In the genomic region with DNA sequence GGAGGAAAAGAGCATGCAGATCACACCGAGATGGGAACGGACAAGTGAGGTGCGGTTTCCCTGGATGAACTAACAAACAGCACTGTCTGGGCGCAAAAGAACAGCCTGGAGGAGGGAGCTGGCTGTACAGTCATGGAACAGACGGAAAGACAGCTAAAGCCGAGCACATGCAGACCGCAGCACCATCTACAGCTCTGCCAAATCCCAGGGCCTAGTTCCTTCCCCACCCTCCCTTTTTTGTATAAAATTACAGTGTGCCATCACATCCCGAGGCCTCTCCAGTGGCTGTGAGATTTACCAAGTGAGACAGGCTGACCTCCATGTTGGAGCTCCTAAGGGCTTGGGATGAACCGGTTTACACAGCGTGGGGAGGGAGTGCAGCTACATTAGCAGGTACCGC, we compare ENCODE assay signal across 22 mouse cellular contexts.
A peak's percentile ranks its signal among the peaks of the same experiment; 100 is the strongest.
DNase-seq lines count a peak whose midpoint lies in the region; ATAC-seq and TF ChIP-seq lines count a peak whose summit lies in the region.
"Had no signal": no experiment of that assay in that cellular context is flagged by ENCODE, and none has a peak within 500 bp of the region (broad histone marks: within the 10 kb centered on the region; RNA-seq: fewer than 3 reads in every experiment).

No protein-coding gene starts in this region.

- no peak for DNase-seq in forebrain, postnatal 0 days
- DNase-seq in forebrain, embryonic 11.5 days (ENCODE audit: low spot score) = no peak
- no peak for DNase-seq in lung, adult 2 months
- DNase-seq in cerebellum, adult 11 months = no peak
- DNase-seq in gastrocnemius, postnatal 10 days = no peak
- DNase-seq: adrenal gland, postnatal 36 days; cerebellum, adult 2 months; heart, postnatal 10 days; kidney, adult 8-10 months; kidney, postnatal 14 days; liver; right cerebral cortex, adult 18-20 months; thymus, adult 18-20 months had no signal

- H3K27me3 ChIP-seq in forebrain, postnatal 0 days (ENCODE audit: insufficient read depth, low read length) = no peaks in the 10 kb centered on the region
- no peaks in the 10 kb centered on the region for H3K27me3 ChIP-seq in forebrain, embryonic 11.5 days (ENCODE audit: control insufficient read depth, insufficient read depth, low read length)
- no peaks in the 10 kb centered on the region for H3K27me3 ChIP-seq in lung, embryonic 16.5 days (ENCODE audit: control insufficient read depth, insufficient read depth, low read depth, low read length)
- no peaks in the 10 kb centered on the region for H3K27me3 ChIP-seq in stomach, embryonic 15.5 days (replicated peaks)
- H3K27me3 ChIP-seq: CH12.LX; forebrain, embryonic 12.5 days had no signal

- 75% methylated on average over 11 of the region's 11 CpGs for whole genome bisulfite sequencing in forebrain, postnatal 0 days
- 86% methylated on average over 11 of the region's 11 CpGs for WGBS in forebrain, embryonic 11.5 days
- WGBS in lung, embryonic 16.5 days = 65% methylated on average over 11 of the region's 11 CpGs
- 82% methylated on average over 11 of the region's 11 CpGs for WGBS in lung, adult 2 months
- WGBS in stomach, embryonic 15.5 days = 66% methylated on average over 11 of the region's 11 CpGs

- TF ChIP-seq CTCF in forebrain, postnatal 0 days (IDR thresholded peaks at IDR 0.05; ENCODE audit: low read depth) = no peak
- no peak for TF ChIP-seq CTCF in lung, adult 2 months (IDR thresholded peaks at IDR 0.05; ENCODE audit: insufficient read depth, low read length)
- TF ChIP-seq CTCF in embryonic fibroblast, embryonic 13.5 days (IDR thresholded peaks at IDR 0.05; ENCODE audit: borderline replicate concordance, insufficient read depth, low read length) = no peak

- TF ChIP-seq POLR2A in lung, adult 2 months (IDR thresholded peaks at IDR 0.05; ENCODE audit: borderline replicate concordance, extremely low read depth, low read depth, low read length) = no peak
- no peak for TF ChIP-seq POLR2A in embryonic fibroblast, embryonic 13.5 days (IDR thresholded peaks at IDR 0.05; ENCODE audit: low read depth, low read length)

- no peak overlapping the region for H3K9ac ChIP-seq in forebrain, postnatal 0 days
- H3K9ac ChIP-seq in forebrain, embryonic 11.5 days (ENCODE audit: low read length) = no peak overlapping the region
- H3K9ac ChIP-seq in lung, embryonic 16.5 days (ENCODE audit: low read length) = no peak overlapping the region
- no peak overlapping the region for H3K9ac ChIP-seq in stomach, embryonic 15.5 days
- H3K9ac ChIP-seq: forebrain, embryonic 12.5 days had no signal

- H3K4me1 ChIP-seq in forebrain, postnatal 0 days (ENCODE audit: insufficient read depth) = no peaks in the 10 kb centered on the region
- H3K4me1 ChIP-seq in forebrain, embryonic 11.5 days (replicated peaks; ENCODE audit: control insufficient read depth, insufficient read depth, low read length) = no peaks in the 10 kb centered on the region
- H3K4me1 ChIP-seq in lung, embryonic 16.5 days (replicated peaks; ENCODE audit: control insufficient read depth, insufficient read depth, low read length) = peaks cover 29% of the 10 kb centered on the region
- H3K4me1 ChIP-seq in lung, adult 2 months (ENCODE audit: control insufficient read depth, insufficient read depth, low read length) = peaks cover 6% of the 10 kb centered on the region
- 0 out of 2 replicates have a peak, but pooled peaks cover 3% of the 10 kb centered on the region for H3K4me1 ChIP-seq in embryonic fibroblast, embryonic 13.5 days (ENCODE audit: control insufficient read depth, insufficient read depth, low read length)
- H3K4me1 ChIP-seq in stomach, embryonic 15.5 days = 0 out of 2 replicates have a peak, but pooled peaks cover 13% of the 10 kb centered on the region
- H3K4me1 ChIP-seq: forebrain, embryonic 12.5 days had no signal

- ATAC-seq in forebrain, postnatal 0 days = peak; percentile 12; the same call in 1 of the 2 replicates
- ATAC-seq in forebrain, embryonic 11.5 days (replicated peaks; ENCODE audit: low FRiP score) = no peak
- no peak for ATAC-seq in lung, embryonic 16.5 days (ENCODE audit: low read depth)
- ATAC-seq in stomach, embryonic 15.5 days (ENCODE audit: insufficient read depth, low FRiP score, low read depth) = no peak
- ATAC-seq: inflammation-experienced regulatory T-cells, adult 6 months had no signal

- no peak overlapping the region for H3K4me2 ChIP-seq in forebrain, postnatal 0 days (ENCODE audit: low read depth)
- H3K4me2 ChIP-seq in forebrain, embryonic 11.5 days (ENCODE audit: low read depth, low read length, severe bottlenecking) = no peak overlapping the region
- no peak overlapping the region for H3K4me2 ChIP-seq in lung, embryonic 16.5 days (ENCODE audit: low read depth, low read length)
- no peak overlapping the region for H3K4me2 ChIP-seq in stomach, embryonic 15.5 days
- H3K4me2 ChIP-seq: forebrain, embryonic 12.5 days; midbrain, embryonic 11.5 days had no signal

- no peaks in the 10 kb centered on the region for H3K9me3 ChIP-seq in forebrain, postnatal 0 days (ENCODE audit: low read length)
- no peaks in the 10 kb centered on the region for H3K9me3 ChIP-seq in forebrain, embryonic 11.5 days (ENCODE audit: control insufficient read depth, low read length)
- H3K9me3 ChIP-seq in lung, embryonic 16.5 days (ENCODE audit: control insufficient read depth, low read length) = no peaks in the 10 kb centered on the region
- no peaks in the 10 kb centered on the region for H3K9me3 ChIP-seq in stomach, embryonic 15.5 days
- H3K9me3 ChIP-seq: forebrain, embryonic 12.5 days had no signal

- H3K4me3 ChIP-seq in forebrain, postnatal 0 days (ENCODE audit: low read depth, low read length) = no peak overlapping the region
- no peak overlapping the region for H3K4me3 ChIP-seq in forebrain, embryonic 11.5 days (ENCODE audit: low read depth, low read length)
- H3K4me3 ChIP-seq in lung, embryonic 16.5 days (ENCODE audit: low read length) = no peak overlapping the region
- no peak overlapping the region for H3K4me3 ChIP-seq in lung, adult 2 months (replicated peaks; ENCODE audit: extremely low read depth, low read depth, low read length)
- H3K4me3 ChIP-seq in embryonic fibroblast, embryonic 13.5 days (ENCODE audit: insufficient read depth, low read length) = no peak overlapping the region
- no peak overlapping the region for H3K4me3 ChIP-seq in stomach, embryonic 15.5 days (replicated peaks)
- H3K4me3 ChIP-seq: forebrain, embryonic 12.5 days; left cerebral cortex, adult 2 months had no signal

- H3K36me3 ChIP-seq in forebrain, postnatal 0 days (ENCODE audit: insufficient read depth) = no peaks in the 10 kb centered on the region
- no peaks in the 10 kb centered on the region for H3K36me3 ChIP-seq in forebrain, embryonic 11.5 days (ENCODE audit: control insufficient read depth, insufficient read depth, low read length)
- no peaks in the 10 kb centered on the region for H3K36me3 ChIP-seq in lung, embryonic 16.5 days (ENCODE audit: control insufficient read depth, insufficient read depth, low read length)
- no peaks in the 10 kb centered on the region for H3K36me3 ChIP-seq in stomach, embryonic 15.5 days
- H3K36me3 ChIP-seq: forebrain, embryonic 12.5 days had no signal

- H3K27ac ChIP-seq in forebrain, postnatal 0 days (ENCODE audit: low read depth, low read length) = no peak overlapping the region
- H3K27ac ChIP-seq in forebrain, embryonic 11.5 days (ENCODE audit: low read depth, low read length) = no peak overlapping the region
- peak overlapping the region; percentile 45 for H3K27ac ChIP-seq in lung, embryonic 16.5 days (ENCODE audit: low read length)
- peak overlapping the region; percentile 19; the same call in 1 of the 2 replicates for H3K27ac ChIP-seq in embryonic fibroblast, embryonic 13.5 days (ENCODE audit: insufficient read depth, low read length)
- H3K27ac ChIP-seq in stomach, embryonic 15.5 days = peak overlapping the region; percentile 67
- H3K27ac ChIP-seq: forebrain, embryonic 12.5 days; left cerebral cortex, adult 2 months; macrophage had no signal

Comparison
In these comparisons a context has a peak if more than half of its experiments do, and no peak if none do; other contexts are left out.
1. H3K27ac ChIP-seq: peak in lung, embryonic 16.5 days (single experiment), embryonic fibroblast, embryonic 13.5 days (single experiment) and stomach, embryonic 15.5 days (single experiment); none in forebrain, postnatal 0 days (single experiment) and forebrain, embryonic 11.5 days (single experiment).